Mouse (Mus musculus) limb, embryonic 10.5 days (tissue): ENCODE measurements around the gene Cass4. TPM values are rescaled to one million over a fixed set of nuclear protein-coding genes. Genes with fewer than 3 reads are reported as not detected.

ENCODE experiments used
- DNase-seq: peaks from one replicate; pipeline ENCODE4 v3.0.0-alpha.2; 2017; ENCODE audit warnings: low spot score
- H3K27ac ChIP-seq: fragments of 300-500 bp; sonication (generic); 2 replicates; pipeline ENCODE4 v1.5.1; 2016; ENCODE audit warnings: mild to moderate bottlenecking
- H3K27me3 ChIP-seq: fragments of 300-500 bp; sonication (generic); 2 replicates; pipeline ENCODE4 v1.6.1; 2016; ENCODE audit warnings: low read depth, mild to moderate bottlenecking; ENCODE audit not compliant: poor library complexity, severe bottlenecking
- H3K36me3 ChIP-seq: fragments of 300-500 bp; sonication (generic); 2 replicates; pipeline ENCODE4 v1.6.1; 2016; ENCODE audit warnings: mild to moderate bottlenecking, moderate library complexity
- H3K4me1 ChIP-seq: fragments of 300-500 bp; sonication (generic); 2 replicates; pipeline ENCODE4 v1.6.1; 2016
- H3K4me3 ChIP-seq: fragments of 300-500 bp; sonication (generic); 2 replicates; pipeline ENCODE4 v1.5.1; 2016; ENCODE audit warnings: mild to moderate bottlenecking, moderate library complexity
- H3K9me3 ChIP-seq: fragments of 300-500 bp; sonication (generic); replicated peaks from 2 replicates; pipeline ENCODE4 v1.6.1; 2016; ENCODE audit warnings: mild to moderate bottlenecking
- whole genome bisulfite sequencing: fragments of 180-500 bp; shearing (Covaris S2); methylation state at CpG from one replicate; pipeline ENCODE4 v1.1.7; 2016; 5-methylcytosine and 5-hydroxymethylcytosine counted together
- polyA plus RNA-seq: library from polyadenylated mRNA; unstranded; fragments of >200 nt; fragmentation: Nextera tagmentation; extraction: Ambion mirVana; gene quantifications from 2 replicates; pipeline ENCODE4 v1.2.1, GENCODE M21; 2016

Gene Cass4
- polyA plus RNA-seq, 1 experiment from 2014 or later = 0.11 TPM

GRCm38 (mm10) chr2:172481654-172482385 lies 88.2 kb downstream of the Cass4 start:
- no peak overlapping the region for H3K27ac ChIP-seq
- no peaks in the 10 kb centered on the region for H3K9me3 ChIP-seq
- DNase-seq = no peak
- 84% methylated on average over 16 of the region's 16 CpGs for WGBS
- H3K27me3 ChIP-seq = 0 out of 2 replicates have a peak, but pooled peaks cover 5% of the 10 kb centered on the region
- H3K4me1 ChIP-seq = peaks cover 12% of the 10 kb centered on the region
- H3K36me3 ChIP-seq = no peaks in the 10 kb centered on the region
- no peak overlapping the region for H3K4me3 ChIP-seq

Other genes with a start within 250 kb of the Cass4 start
- not detected in 2 replicates for gene Mc3r, start 145.3 kb upstream of the Cass4 start, polyA plus RNA-seq
- gene Fam210b, start 48.2 kb upstream of the Cass4 start, polyA plus RNA-seq = 10.7 and 13.7 TPM in 2 replicates
- 223 and 238 TPM in 2 replicates for gene Aurka, start 23.3 kb upstream of the Cass4 start, polyA plus RNA-seq
- gene Cstf1, start 23.1 kb upstream of the Cass4 start, polyA plus RNA-seq = 59.7 and 61.5 TPM in 2 replicates
- gene Rtf2, start 46.8 kb downstream of the Cass4 start, polyA plus RNA-seq = 78.6 and 79.5 TPM in 2 replicates
- 1.9 and 2.2 TPM in 2 replicates for gene Gcnt7, start 64.8 kb downstream of the Cass4 start, polyA plus RNA-seq
- gene Fam209, start 78.7 kb downstream of the Cass4 start, polyA plus RNA-seq = 0.21 TPM in 1 of 2 replicates, not detected in the other
- gene Tfap2c, start 155.8 kb downstream of the Cass4 start, polyA plus RNA-seq = 11.5 and 25.1 TPM in 2 replicates